Mouse (Mus musculus): ENCODE results near the gene Arid4a. TPM values are rescaled to one million over a fixed set of nuclear protein-coding genes. Genes with fewer than 3 reads are reported as not detected.
A peak's percentile ranks its signal among the peaks of the same experiment; 100 is the strongest.

Arid4a gene
- total RNA-seq (2022), result 10 to 100 TPM; 20.6 to 32.2 (median 23.4) TPM

DNA sequence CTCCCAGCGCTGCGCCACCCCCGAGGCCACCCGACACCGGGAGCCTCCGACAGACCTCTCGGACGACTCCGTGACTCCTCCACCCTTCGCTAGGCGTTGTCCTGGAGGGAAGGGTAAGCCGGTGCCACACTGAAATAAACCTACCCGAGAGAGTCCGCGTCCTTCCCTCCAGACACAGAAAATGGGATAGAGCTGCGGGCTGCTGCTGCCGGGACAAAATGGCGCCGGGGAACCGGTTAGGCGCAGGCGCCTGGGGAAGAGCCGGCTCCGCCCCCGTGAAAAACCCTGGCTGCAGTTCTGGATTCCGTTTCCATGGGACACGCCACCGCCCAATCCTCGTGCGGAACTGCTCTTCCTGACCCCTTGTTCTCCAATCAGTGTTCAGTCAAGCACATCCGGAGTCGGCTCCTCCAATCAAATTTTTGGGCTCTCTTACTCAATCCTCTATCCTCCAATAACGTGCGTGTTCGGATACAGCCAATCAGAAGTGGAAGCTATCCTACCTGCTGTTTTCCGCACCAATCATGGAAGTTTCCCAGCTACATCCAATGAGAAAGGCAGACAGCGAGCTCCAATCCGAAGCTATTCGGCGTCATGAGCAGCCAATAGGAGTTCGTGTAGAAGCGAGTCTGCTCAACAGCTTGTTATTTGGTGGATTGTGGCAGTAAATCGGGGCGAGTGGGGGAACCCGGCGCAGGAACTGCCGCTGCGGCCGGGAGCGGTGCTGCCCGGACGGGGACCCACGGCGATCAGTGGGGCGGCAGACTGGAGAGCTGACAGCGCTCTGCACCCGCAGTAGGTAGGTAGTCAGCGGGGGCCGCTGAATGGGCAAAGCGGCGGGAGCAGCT is at the start of gene Arid4a:
TSS of gene Arid4a (plus strand) at position 628 of the 848 bp plus-strand sequence.
- DNase-seq, result peak; percentile 99

DNA sequence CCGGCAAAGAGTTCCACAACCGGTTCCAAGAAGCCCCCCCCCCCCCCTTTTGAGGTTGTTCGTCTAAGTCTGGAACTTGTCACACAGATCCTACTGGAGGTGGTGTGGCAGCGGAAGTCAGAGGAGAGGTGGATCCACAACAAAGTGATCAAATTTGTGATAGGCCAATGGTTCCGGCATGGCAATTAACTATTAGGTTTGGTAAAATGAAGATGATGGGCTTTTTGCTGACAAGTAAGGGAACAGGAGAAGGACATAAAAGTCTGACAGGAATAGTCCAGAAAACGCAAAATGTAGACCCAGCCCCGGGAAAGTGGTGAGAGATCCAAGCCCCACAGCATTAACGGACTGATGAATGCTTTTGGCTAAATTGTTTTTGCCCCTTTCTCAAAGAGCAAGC is 48.2 kb upstream of the Arid4a start:
- DNase-seq, result no peak

GRCm38 (mm10) chr12:70968141-70968790 is 47.5 kb upstream of the Arid4a start:
- DNase-seq, result peak; percentile 76

- peak; percentile 84 for DNase-seq
Observed at GRCm38 (mm10) chr12:70968791-70969307, 46.9 kb upstream of the Arid4a start.

- DNase-seq, result peak; percentile 42
Observed at GRCm38 (mm10) chr12:70969485-70970184, 46.2 kb upstream of the Arid4a start.

- no peak for DNase-seq
Observed at GRCm38 (mm10) chr12:70973831-70974230, 42.0 kb upstream of the Arid4a start.

DNA sequence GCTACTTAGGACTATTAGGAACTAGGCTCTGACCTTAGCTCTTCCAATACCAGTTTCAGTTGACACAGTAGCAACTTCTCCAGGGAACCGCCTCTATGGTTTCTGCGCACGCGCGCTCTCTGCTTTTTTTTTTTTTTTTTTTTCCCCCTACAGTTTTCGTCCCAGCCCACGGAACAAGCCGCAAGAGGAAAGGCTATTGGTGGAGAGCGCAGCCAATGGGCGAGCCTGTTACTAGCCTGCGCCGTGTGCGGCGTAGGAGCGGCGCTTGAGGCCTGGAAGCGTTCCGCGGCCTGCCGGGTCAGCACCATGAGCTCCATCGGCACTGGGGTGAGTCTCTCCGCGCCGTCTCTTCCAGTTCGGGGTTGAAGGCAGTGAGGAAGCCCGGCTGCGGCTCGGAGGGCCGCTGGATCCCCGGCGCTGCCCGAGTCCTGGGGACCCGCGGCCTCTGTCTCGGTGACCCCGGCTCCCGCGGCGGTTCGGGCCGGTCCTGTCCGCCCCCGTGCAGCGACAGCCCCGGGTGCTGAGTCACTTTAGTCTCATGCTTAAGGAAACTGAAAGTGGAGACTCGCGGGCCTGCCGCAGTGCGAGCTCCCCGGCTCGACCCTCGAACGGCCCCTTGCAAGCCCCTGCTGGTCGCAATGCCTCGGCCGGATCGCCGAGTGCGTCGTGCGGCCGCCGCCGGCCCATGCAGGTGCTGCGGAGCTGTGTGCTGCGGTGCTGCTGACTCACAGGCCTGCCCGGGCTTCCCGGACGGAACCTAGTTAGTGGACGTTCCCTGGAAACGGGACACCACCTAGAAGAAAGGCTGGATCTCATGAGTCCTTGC is 41.1 kb upstream of the Arid4a start, which contains the start of gene Psma3:
TSS of gene Psma3 (plus strand) at position 181 of the 826 bp plus-strand sequence.
- peak; percentile 90 for DNase-seq

DNA sequence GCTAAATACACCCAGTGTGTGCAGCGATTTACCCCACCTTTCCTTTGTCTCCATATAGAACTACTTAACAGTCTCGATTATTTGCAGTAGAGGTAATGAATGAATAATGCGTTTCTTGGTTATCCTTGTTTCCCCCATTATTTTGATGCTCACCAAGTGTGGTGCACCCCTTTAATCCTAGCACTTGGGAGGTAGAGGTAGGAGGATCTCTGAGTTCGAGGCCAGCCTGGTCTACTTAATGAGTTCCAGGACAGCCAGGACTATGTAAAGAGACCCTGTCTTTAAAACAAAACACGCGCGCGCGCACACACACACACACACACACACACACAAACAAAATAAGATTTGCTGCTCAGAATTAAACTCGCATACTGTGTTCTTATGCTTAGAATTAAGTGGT is 40.4 kb upstream of the Arid4a start:
- no peak for DNase-seq

DNA sequence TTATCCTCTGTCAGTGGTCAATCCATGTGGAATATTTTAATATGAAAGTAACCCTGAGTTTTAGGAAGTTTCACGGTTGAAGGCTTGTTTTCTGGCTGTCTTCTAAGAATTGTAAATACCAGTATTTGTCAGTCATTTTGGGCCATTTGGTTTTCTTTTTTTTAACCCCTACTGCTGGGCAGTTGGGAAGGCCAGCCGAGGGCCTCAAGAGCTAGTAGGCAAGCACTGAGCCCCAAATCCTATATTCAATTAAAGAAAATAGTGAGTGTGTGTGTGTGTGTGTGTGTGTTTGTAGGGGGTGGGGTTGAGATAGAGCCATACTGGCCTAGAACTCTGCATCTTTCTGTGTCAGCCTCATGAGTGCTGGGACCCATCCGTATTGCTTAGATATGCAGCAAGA is 39.9 kb upstream of the Arid4a start:
- no peak for DNase-seq

DNA sequence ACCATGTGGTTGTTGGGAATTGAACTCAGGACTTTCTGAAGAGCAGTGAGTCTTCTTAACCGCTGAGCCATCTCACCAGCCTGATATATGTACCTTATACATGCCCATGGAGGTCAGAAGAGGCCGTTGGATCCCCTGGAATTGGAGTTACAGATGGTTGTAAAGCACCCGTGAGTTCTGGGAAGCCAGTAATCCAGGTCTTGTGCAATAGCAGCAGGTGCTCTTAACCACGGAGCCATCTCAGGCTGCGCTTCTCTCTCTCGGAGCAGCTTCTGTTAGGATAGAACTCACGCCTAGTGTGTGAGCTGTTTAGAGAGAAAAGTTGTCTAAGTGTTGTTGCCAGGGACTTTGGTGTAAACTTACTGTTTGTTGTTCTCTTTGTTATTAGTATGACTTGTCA is 37.4 kb upstream of the Arid4a start:
- no peak for DNase-seq

- DNase-seq, result no peak
Observed at GRCm38 (mm10) chr12:70984855-70985550, 30.8 kb upstream of the Arid4a start.

GRCm38 (mm10) chr12:70997225-70997624 is 18.6 kb upstream of the Arid4a start:
- no peak for DNase-seq

GRCm38 (mm10) chr12:70999423-70999903 is 16.3 kb upstream of the Arid4a start:
- DNase-seq, result no peak

DNA sequence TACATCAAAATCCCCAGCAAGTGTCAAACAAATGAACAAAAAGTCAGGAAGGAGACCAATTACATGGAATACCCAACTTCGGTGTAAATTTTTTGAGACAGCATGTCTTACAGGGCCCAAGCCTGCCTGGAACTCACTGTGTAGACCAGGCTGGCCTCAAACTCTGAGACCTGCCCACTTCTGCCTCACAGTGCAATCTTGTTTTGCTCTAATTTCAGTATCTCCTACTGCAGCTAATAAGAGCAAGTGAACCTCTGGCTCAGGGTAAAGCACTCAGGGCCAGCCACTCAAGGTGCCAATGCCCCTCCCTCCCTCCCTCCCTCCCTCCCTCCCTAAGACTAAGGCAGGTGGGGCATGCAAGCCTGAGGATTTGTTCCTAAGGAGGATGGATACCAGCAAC is 15.4 kb upstream of the Arid4a start:
- DNase-seq, result no peak

DNA sequence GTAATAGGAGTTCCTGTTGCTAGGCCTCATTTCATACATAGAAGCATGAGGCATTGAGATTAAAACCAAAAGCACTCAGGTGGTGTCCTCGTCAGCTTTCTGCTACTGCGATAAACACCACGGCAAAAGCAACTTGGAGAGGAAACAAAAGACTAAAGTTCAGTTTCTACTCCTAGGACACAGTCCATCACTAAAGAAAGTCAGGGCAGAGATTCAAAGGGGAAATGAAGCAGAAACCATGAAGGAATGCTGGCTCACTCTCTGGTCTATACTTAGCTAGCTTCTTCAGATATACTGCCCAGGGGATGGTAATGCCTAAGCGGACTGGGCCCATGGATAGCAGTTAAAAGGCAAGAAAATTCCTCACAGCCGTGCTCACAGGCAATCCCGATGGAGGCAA is 14.3 kb upstream of the Arid4a start:
- DNase-seq, result no peak

GRCm38 (mm10) chr12:71003760-71004426 is 11.9 kb upstream of the Arid4a start:
- DNase-seq, result no peak

DNA sequence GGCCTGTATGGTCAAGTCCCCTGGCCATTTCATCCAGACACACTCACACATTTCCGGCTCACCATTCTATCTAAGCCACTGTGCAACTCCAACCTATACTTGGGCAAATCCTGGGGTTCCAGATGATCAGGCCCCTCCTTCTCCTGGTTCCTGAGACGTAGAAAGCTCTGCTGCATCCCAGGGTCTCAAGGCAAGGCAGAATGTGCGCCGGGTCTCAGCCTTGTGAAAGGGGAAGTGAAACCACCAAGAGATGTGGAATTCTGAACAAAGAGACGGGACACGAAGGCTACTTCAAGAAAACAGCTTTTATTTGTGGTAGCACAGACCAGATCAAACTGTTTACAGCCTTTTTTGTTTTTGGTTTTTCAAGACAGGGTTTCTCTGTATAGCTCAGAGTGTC is 9.6 kb upstream of the Arid4a start:
- DNase-seq, result no peak

DNA sequence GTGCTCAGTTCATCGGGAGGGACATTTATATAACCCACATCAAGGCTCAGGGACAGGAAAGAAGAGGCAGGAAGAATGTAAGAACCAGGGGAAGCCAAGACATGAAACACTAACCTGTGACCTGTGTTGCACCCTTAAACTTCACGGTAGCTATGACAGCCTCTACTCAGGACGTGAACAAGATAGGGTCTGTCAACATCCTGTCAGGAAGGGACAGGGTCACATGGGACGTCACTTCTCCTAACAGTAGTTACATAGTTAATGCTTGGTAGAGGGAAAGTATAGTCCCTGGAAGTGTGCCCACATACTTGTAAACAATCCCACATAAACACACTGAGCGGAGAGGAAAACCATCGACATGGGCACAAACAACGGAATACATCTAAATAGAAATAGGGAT is 8.9 kb upstream of the Arid4a start:
- DNase-seq, result no peak

DNA sequence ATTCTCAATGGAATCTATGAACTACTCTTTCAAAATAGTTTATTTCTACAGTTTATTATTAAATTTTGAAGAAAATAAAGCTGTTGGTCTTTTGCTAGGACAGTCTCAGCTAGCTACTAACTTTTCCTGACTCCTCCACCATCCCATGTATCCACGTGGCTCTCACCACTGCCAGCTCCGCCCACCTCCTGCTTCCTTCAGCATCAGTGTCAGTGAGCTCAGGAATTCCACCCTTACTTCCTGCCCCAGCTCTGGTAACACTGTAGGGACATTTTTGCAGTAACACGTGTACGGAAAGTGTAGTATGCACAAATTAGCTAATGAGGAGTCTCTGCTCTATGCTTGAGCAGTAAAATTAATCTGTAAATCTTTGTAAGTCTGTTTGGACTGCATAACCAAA is 6.0 kb upstream of the Arid4a start:
- no peak for DNase-seq

DNA sequence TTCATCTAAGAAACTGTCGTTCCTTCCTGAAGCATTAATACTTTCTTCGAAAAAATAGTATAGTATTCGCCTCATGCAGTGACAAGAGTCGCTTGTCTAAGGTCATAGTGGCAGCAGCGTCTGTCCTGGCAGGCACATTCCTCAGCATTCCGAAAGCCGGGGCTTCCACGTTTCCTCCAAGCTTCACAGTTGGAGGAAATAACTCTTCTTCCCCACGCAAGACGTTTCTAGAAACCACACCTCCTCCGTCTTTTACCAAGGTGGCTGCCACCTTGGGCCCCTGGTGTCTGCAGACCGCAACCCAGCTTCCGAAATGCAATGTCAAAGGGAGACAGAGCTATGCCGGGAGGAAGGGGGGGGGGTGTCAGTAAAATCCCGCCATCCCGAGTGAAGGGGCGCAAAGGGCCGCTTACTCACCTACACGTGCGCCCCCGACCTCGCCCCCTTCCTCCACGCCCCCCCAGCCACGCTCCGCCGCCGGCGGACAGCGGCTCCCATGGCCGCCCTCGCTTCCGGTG is 886 bp upstream of the Arid4a start:
- DNase-seq, result no peak

DNA sequence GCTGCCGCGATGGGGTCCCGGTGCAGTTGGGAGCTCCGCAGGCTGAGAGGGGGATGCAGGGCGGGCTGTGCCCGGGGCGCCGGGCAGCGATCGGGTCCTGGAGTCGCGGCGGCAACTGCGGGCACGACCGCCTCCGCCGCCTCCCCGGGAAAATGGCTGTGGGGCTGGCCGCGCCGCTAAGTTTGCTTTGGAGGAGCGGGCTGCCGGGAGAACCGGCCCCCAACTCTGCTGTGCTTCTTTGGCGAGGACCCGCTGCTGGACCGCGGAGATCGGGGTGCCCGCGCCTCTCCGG is 367 bp downstream of the Arid4a start:
- no peak for DNase-seq
